Mouse (Mus musculus) midbrain, embryonic 15.5 days (tissue): ENCODE results near the gene Commd2. TPM values are rescaled to one million over a fixed set of nuclear protein-coding genes. Genes with fewer than 3 reads are reported as not detected.

Source experiments
- ATAC-seq: fragments of 200-750 bp; cut with Nextera tagmentation; replicated peaks from 2 replicates; pipeline ENCODE4 v1.8.0; 2017; ENCODE audit warnings: moderate TSS enrichment
- H3K27ac ChIP-seq: fragments of 300-500 bp; sonication (generic); 2 replicates; pipeline ENCODE4 v1.5.1; 2015; ENCODE audit warnings: mild to moderate bottlenecking, inconsistent platforms
- H3K27me3 ChIP-seq: fragments of 300-500 bp; sonication (generic); replicated peaks from 2 replicates; pipeline ENCODE4 v1.6.1; 2015; ENCODE audit warnings: inconsistent platforms
- H3K36me3 ChIP-seq: fragments of 300-500 bp; sonication (generic); replicated peaks from 2 replicates; pipeline ENCODE4 v1.6.1; 2015; ENCODE audit warnings: inconsistent platforms
- H3K4me1 ChIP-seq: fragments of 300-500 bp; sonication (generic); 2 replicates; pipeline ENCODE4 v1.6.1; 2015; ENCODE audit warnings: inconsistent platforms
- H3K4me2 ChIP-seq: fragments of 300-500 bp; sonication (generic); 2 replicates; pipeline ENCODE4 v1.6.1; 2015; ENCODE audit warnings: inconsistent platforms, mild to moderate bottlenecking, moderate library complexity
- H3K4me3 ChIP-seq: fragments of 300-500 bp; sonication (generic); 2 replicates; pipeline ENCODE4 v1.5.1; 2015; ENCODE audit warnings: mild to moderate bottlenecking, inconsistent platforms
- H3K9ac ChIP-seq: fragments of 300-500 bp; sonication (generic); 2 replicates; pipeline ENCODE4 v1.6.1; 2015; ENCODE audit warnings: mild to moderate bottlenecking, inconsistent platforms
- H3K9me3 ChIP-seq: fragments of 300-500 bp; sonication (generic); 2 replicates; pipeline ENCODE4 v1.6.1; 2016; ENCODE audit warnings: inconsistent platforms
- WGBS: fragments of 180-500 bp; shearing (Covaris S2); methylation state at CpG from one replicate; pipeline ENCODE4 v1.1.7; 2015; ENCODE audit warnings: mixed read lengths; 5-methylcytosine and 5-hydroxymethylcytosine counted together
- polyA plus RNA-seq: library from polyadenylated mRNA; unstranded; fragments of >200 nt; fragmentation: Nextera tagmentation; extraction: Ambion mirVana; gene quantifications from 2 replicates; pipeline ENCODE4 v1.2.1, GENCODE M21; 2015

Commd2 gene
- polyA plus RNA-seq, 1 experiment from 2014 or later, result 59.2 TPM

DNA sequence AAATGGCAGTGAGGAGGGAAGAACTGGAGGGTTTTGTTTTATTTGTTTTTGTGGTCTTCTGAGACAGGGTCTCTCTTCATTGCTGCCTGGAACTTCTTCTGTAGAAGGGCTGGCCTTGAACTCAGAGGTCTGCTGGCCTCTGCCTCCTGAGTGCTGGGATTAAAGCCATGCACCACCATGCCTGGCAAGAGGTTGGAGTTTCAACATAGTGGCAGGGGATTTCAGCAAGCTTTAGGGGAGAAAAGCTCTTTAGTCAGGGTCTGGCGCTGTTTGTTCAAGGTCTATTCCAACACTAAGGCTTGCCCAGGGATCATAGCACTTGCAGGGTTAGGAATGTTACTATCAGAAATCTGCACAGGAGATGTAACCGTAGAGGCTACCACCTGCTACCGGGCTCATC lies 2.1 kb upstream of the Commd2 start:
- no peak overlapping the region for H3K4me2 ChIP-seq
- no peak overlapping the region for H3K27ac ChIP-seq
- H3K27me3 ChIP-seq, result no peaks in the 10 kb centered on the region
- H3K36me3 ChIP-seq, result no peaks in the 10 kb centered on the region
- H3K4me3 ChIP-seq, result no peak overlapping the region
- peaks cover 6% of the 10 kb centered on the region for H3K4me1 ChIP-seq
- no peak for ATAC-seq
- 80% methylated on average over 3 of the region's 3 CpGs for WGBS
- H3K9ac ChIP-seq, result no peak overlapping the region
- no peaks in the 10 kb centered on the region for H3K9me3 ChIP-seq

- H3K9ac ChIP-seq, result no peak overlapping the region
- no peaks in the 10 kb centered on the region for H3K27me3 ChIP-seq
- WGBS, result 84% methylated on average over 3 of the region's 3 CpGs
- H3K4me2 ChIP-seq, result no peak overlapping the region
- peaks cover 6% of the 10 kb centered on the region for H3K4me1 ChIP-seq
- H3K36me3 ChIP-seq, result no peaks in the 10 kb centered on the region
- no peak for ATAC-seq
- no peaks in the 10 kb centered on the region for H3K9me3 ChIP-seq
- no peak overlapping the region for H3K27ac ChIP-seq
- no peak overlapping the region for H3K4me3 ChIP-seq
Observed at GRCm38 (mm10) chr3:57652485-57652884, 970 bp upstream of the Commd2 start.

- peak overlapping the region; percentile 86 for H3K27ac ChIP-seq
- peaks cover 6% of the 10 kb centered on the region for H3K4me1 ChIP-seq
- H3K4me3 ChIP-seq, result peak overlapping the region; percentile 89
- H3K9ac ChIP-seq, result peak overlapping the region; percentile 67
- H3K4me2 ChIP-seq, result peak overlapping the region; percentile 75
- no peaks in the 10 kb centered on the region for H3K27me3 ChIP-seq
- ATAC-seq, result peak; percentile 59
- H3K9me3 ChIP-seq, result no peaks in the 10 kb centered on the region
- H3K36me3 ChIP-seq, result no peaks in the 10 kb centered on the region
- 69% methylated on average over 3 of the region's 3 CpGs for WGBS
Observed at GRCm38 (mm10) chr3:57651865-57652259, 347 bp upstream of the Commd2 start.

GRCm38 (mm10) chr3:57643191-57643590 lies 8.3 kb downstream of the Commd2 start:
- 90% methylated on average over 6 of the region's 6 CpGs for WGBS
- ATAC-seq, result no peak
- no peak overlapping the region for H3K4me3 ChIP-seq
- no peaks in the 10 kb centered on the region for H3K4me1 ChIP-seq
- no peak overlapping the region for H3K9ac ChIP-seq
- H3K27ac ChIP-seq, result no peak overlapping the region
- H3K4me2 ChIP-seq, result no peak overlapping the region
- H3K27me3 ChIP-seq, result no peaks in the 10 kb centered on the region
- peaks cover 6% of the 10 kb centered on the region; the same call in 1 of the 2 replicates for H3K36me3 ChIP-seq
- no peaks in the 10 kb centered on the region for H3K9me3 ChIP-seq

DNA sequence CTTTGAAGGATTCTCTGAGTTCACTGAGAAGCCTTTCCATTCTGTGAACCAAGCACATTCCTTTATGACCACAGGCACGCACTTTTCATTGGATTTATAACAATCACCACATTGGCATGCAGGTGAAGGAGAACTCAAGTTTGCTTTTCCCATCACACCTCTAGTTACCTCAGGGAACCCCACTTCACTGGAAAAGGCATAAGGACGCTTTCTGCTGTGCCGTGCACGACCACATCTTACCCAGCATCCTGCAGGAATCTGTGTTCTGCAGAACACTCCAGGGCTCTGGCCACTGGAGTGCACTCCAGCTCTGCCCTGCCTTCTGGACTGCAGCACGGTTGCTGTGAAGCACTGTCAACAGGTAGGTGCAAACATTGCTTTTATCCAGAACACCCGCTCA lies 13.9 kb downstream of the Commd2 start:
- no peak for ATAC-seq
- WGBS, result 82% methylated on average over 6 of the region's 6 CpGs
- H3K27ac ChIP-seq, result no peak overlapping the region

DNA sequence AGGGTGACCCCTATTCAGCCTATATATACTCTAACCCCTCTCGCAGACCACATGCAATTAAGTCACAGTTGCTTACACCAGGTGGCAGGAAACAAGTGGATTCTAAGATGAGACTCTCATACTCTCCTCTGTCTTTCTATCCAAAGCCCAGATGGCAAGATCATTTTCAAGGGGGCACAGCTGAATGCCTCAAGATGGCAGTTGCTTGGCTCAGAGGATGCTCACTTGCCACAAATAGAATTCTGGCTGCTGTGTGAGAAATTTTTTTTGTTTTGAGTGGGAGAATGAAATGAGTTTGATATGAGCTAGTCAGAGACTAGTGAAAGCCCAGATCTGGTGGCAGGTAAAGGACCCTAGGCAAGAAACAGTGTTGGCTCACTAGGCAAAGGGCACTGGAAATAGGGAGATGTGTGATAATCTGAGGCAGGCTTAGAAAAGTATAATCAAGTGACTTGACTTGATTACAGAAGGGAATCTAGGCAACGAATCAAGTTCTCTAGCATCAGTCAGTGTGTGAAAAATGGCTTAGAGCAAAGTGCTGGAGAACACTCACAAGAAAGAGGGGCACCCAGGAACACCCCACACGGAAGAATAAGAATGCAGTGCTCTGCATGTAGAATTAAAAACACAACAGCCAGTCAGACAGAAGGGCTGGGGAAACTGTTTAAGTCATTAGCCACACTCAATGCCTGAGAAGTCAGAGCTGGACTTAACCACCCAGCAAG lies 16.6 kb downstream of the Commd2 start:
- 81% methylated on average over 3 of the region's 3 CpGs for WGBS
- Histone ChIP-seq H3K9ac (no peak overlapping the region), H3K27ac (no peak overlapping the region), H3K9me3 (no peaks in the 10 kb centered on the region), H3K4me1 (no peaks in the 10 kb centered on the region), H3K27me3 (no peaks in the 10 kb centered on the region), H3K4me2 (no peak overlapping the region), H3K4me3 (no peak overlapping the region), H3K36me3 (no peaks in the 10 kb centered on the region)
- no peak for ATAC-seq

More for the DNA sequence above, 13.9 kb downstream of the Commd2 start:
- Histone ChIP-seq H3K36me3 (no peaks in the 10 kb centered on the region), H3K4me2 (no peak overlapping the region), H3K9ac (no peak overlapping the region), H3K4me1 (no peaks in the 10 kb centered on the region), H3K27me3 (no peaks in the 10 kb centered on the region), H3K9me3 (no peaks in the 10 kb centered on the region), H3K4me3 (no peak overlapping the region)

GRCm38 (mm10) chr3:57626954-57627513 lies 24.5 kb downstream of the Commd2 start:
- Histone ChIP-seq H3K9ac (no peak overlapping the region), H3K27me3 (no peaks in the 10 kb centered on the region), H3K27ac (no peak overlapping the region), H3K4me3 (no peak overlapping the region), H3K4me2 (no peak overlapping the region), H3K4me1 (0 out of 2 replicates have a peak, but pooled peaks cover 4% of the 10 kb centered on the region), H3K9me3 (no peaks in the 10 kb centered on the region), H3K36me3 (no peaks in the 10 kb centered on the region)
- 81% methylated on average over 11 of the region's 11 CpGs for WGBS
- ATAC-seq, result no peak

DNA sequence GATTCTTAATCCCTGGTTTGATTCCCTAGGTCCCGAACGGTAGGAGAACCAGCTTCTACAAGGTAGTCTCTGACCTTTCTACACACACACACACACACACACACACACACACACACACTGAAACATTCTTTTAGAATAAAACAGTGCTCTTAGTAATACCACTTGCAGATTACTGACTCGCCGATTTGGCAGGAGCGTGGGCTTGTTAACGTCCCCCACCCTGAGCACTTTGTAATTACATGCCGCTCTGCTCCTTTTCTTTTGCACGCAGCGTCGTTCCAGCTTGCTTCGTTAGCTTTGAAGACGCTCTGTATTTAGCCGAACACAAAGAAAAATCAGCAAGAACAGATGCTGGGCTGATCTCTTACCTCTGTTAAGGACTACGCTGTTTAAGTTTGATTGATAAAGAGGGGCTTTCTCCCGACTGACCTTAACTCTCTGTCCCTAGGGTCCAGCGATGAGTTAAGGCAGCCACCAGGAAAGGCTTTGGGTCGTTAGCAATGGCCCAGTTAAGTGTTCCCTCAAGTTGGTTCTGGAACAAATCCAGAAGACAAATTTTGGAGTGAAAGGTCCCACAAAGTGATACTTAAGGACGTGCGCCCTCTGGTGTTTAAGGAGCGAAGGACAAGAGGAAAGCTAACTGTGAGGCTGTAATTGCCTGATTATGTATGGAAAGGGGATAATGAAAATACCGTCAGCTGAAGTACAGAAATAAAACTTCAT lies 26.1 kb downstream of the Commd2 start:
- Histone ChIP-seq H3K4me3 (peak overlapping the region; percentile 30), H3K4me1 (0 out of 2 replicates have a peak, but pooled peaks cover 4% of the 10 kb centered on the region), H3K9me3 (no peaks in the 10 kb centered on the region), H3K36me3 (no peaks in the 10 kb centered on the region), H3K4me2 (peak overlapping the region; percentile 63), H3K9ac (no peak overlapping the region), H3K27me3 (no peaks in the 10 kb centered on the region), H3K27ac (0 out of 2 replicates have a peak overlapping the region, but pooled peaks have one; percentile 10)
- ATAC-seq, result peak; percentile 82
- WGBS, result 12% methylated on average over 21 of the region's 21 CpGs

DNA sequence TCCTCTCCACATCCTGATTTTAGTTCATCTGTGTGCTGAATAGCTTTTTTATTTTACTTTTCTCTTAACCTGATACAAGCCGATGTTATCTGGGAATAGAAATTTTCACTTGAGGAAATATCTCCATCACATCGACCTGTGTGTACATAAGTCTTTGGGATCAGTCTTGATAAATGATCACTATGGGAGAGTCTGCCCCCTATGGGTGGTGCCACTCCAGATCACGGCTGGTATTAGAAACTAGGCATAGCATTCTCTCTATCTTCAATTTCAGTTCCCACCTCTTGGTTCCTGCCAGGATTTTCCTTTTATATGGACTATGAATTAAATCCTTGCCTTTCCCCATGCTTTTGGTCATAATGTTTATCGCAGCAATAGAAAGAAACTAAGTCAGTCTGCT lies 31.8 kb downstream of the Commd2 start:
- H3K4me2 ChIP-seq, result no peak overlapping the region
- H3K27me3 ChIP-seq, result no peaks in the 10 kb centered on the region
- no peaks in the 10 kb centered on the region for H3K4me1 ChIP-seq
- no peak overlapping the region for H3K4me3 ChIP-seq
- H3K36me3 ChIP-seq, result no peaks in the 10 kb centered on the region
- no peak overlapping the region for H3K27ac ChIP-seq
- ATAC-seq, result no peak
- no peaks in the 10 kb centered on the region for H3K9me3 ChIP-seq
- H3K9ac ChIP-seq, result no peak overlapping the region
- 80% methylated on average over 4 of the region's 4 CpGs for WGBS

DNA sequence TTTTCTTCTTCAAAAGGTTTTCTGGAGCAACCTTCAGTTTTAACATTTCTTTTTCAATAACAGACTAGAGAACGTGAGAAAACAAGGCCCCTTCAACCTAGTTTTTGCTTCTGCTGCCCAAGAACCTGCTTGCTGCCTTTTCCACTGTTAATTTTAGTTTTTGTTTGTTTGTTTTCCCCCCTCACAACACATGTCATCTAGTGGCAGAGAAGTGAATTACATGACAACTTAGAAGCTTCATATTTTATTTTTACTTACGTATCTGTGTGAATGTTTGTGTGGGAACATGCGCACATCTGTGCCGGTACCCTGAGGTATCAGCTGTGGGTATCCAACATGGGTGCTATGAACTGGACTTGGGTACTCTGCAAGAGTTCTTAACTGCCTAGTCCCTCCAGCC lies 35.9 kb downstream of the Commd2 start:
- ATAC-seq, result no peak
- no peaks in the 10 kb centered on the region for H3K9me3 ChIP-seq
- H3K4me2 ChIP-seq, result no peak overlapping the region
- 93% methylated on average over 4 of the region's 4 CpGs for WGBS
- no peak overlapping the region for H3K9ac ChIP-seq
- no peaks in the 10 kb centered on the region for H3K4me1 ChIP-seq
- H3K36me3 ChIP-seq, result no peaks in the 10 kb centered on the region
- no peak overlapping the region for H3K27ac ChIP-seq
- no peak overlapping the region for H3K4me3 ChIP-seq
- no peaks in the 10 kb centered on the region for H3K27me3 ChIP-seq

DNA sequence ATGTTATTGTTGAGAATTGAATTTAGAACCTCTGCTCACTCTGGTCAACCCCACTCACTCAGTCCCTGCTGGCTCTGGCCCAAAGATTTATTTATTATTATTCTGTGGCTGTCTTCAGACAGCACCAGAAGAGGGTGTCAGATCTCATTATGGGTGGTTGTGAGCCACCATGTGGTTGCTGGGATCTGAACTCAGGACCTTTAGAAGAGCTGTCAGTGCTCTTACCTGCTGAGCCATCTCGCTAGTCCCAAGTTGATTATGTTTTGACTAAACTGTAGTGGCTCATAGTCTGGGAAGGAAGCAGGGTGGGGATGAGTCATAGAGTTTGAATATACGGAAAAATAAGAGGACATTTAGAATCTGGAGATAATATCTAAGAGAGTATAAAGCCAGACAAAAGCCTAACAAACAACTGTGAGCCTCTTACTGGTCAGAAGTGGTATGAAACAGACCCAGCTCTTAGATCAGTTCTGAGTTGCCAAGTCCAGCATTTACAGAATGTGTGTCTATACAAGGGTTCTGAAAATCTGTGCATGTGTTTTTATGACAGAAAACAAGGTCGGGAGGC lies 39.0 kb downstream of the Commd2 start:
- H3K4me2 ChIP-seq, result no peak overlapping the region
- WGBS, result 86% methylated on average over 3 of the region's 3 CpGs
- no peaks in the 10 kb centered on the region for H3K27me3 ChIP-seq
- no peaks in the 10 kb centered on the region for H3K36me3 ChIP-seq
- H3K9me3 ChIP-seq, result no peaks in the 10 kb centered on the region
- H3K9ac ChIP-seq, result no peak overlapping the region
- no peak overlapping the region for H3K27ac ChIP-seq
- no peak for ATAC-seq
- H3K4me1 ChIP-seq, result no peaks in the 10 kb centered on the region
- H3K4me3 ChIP-seq, result no peak overlapping the region

GRCm38 (mm10) chr3:57611776-57612175 lies 39.7 kb downstream of the Commd2 start:
- no peak overlapping the region for H3K27ac ChIP-seq
- no peak overlapping the region for H3K4me2 ChIP-seq
- H3K27me3 ChIP-seq, result no peaks in the 10 kb centered on the region
- WGBS, result 90% methylated on average over 7 of the region's 7 CpGs
- no peak for ATAC-seq
- no peak overlapping the region for H3K4me3 ChIP-seq
- no peak overlapping the region for H3K9ac ChIP-seq
- no peaks in the 10 kb centered on the region for H3K9me3 ChIP-seq
- no peaks in the 10 kb centered on the region for H3K36me3 ChIP-seq
- H3K4me1 ChIP-seq, result no peaks in the 10 kb centered on the region
